Mouse (Mus musculus) CH12.LX (cell line): Measurements from ENCODE around the gene Wasl.

Experiments
- BHLHE40 ChIP-seq: IDR thresholded peaks from 2 replicates; pipeline ENCODE4 v1.6.1; 2011; ENCODE audit warnings: mild to moderate bottlenecking, low read depth, low read length, improper control_type of control experiment
- CTCF ChIP-seq, 2 experiments: IDR thresholded peaks in 1 of 2; conservative IDR thresholded peaks in 1 of 2; 2 replicates each; pipeline ENCODE4 v1.5.1; 2011 to 2012; ENCODE audit warnings: low read depth in 2 of 2, low read length in 2 of 2, improper control_type of control experiment in 1 of 2, inconsistent platforms in 1 of 2, mild to moderate bottlenecking in 1 of 2, moderate library complexity in 1 of 2
- NELFE ChIP-seq: IDR thresholded peaks from 2 replicates; pipeline ENCODE4 v1.6.1; 2011; ENCODE audit warnings: low read depth, low read length, improper control_type of control experiment
- NRF1 ChIP-seq: IDR thresholded peaks from 2 replicates; pipeline ENCODE4 v1.6.1; 2014; ENCODE audit warnings: low read depth, mild to moderate bottlenecking, inconsistent platforms, low read length, improper control_type of control experiment, moderate library complexity
- POLR2A ChIP-seq: IDR thresholded peaks from 2 replicates; pipeline ENCODE4 v1.6.1; 2011; ENCODE audit warnings: low read depth, mild to moderate bottlenecking, improper control_type of control experiment, low read length
- RCOR1 ChIP-seq: conservative IDR thresholded peaks from 2 replicates; pipeline ENCODE4 v1.6.1; 2012; ENCODE audit warnings: low read depth, mild to moderate bottlenecking, inconsistent platforms, low read length, improper control_type of control experiment

DNA sequence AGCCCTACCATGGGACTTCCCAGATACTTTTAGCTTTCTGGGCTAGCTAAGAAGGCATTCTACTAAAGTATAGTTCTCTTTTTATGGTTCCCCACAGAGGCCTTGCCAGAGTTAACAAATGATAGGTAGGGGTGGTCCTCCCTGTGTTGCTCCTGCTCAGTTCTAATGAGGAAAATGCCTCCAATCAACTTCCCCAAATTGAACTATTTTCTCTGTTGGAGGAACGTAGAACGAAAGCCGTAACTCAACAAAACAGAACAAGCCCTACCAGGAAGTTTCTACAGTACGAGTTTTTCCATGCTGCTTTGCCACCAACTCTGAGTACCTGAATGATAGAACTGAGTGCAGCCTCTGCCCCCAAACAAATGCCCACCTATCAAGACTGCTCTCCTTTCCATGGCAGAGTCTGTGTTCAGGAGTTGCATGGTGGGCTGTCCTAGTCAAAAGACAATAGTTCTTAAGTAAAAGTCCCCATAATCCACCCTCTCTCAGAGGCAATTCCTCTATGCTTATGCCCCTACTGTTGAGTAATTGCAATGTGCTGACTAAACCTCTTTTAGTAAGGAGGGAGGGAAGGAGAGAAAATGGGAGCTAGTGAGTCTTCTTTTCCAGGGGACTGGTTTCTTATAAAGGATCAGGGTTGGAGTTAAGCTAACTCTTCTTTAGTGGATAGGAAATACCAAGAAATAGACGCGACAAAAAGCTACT, 19.3 kb downstream of the Wasl start:
- TF ChIP-seq POLR2A (no peak), RCOR1 (no peak), NRF1 (no peak), CTCF (conservative IDR thresholded peaks at IDR 0.05 in 1 of 2, IDR thresholded peaks at IDR 0.05 in 1 of 2; ENCODE audit: low read depth in 2 of 2, low read length in 2 of 2) (no peak), BHLHE40 (no peak), NELFE (no peak)
